Mouse (Mus musculus) cerebellum, adult 2 months (tissue): ENCODE results near the gene Cryl1. TPM values are rescaled to one million over a fixed set of nuclear protein-coding genes. Genes with fewer than 3 reads are reported as not detected.

ENCODE experiments used
- DNase-seq, 2 experiments: peaks; one replicate each; pipeline ENCODE4 v3.0.0; 2021
- H3K27ac ChIP-seq: fragments of 200-500 bp; 2 replicates; pipeline ENCODE4 v1.5.1; 2012; ENCODE audit warnings: low read length, control low read depth, inconsistent platforms; ENCODE audit not compliant: insufficient read depth
- H3K27me3 ChIP-seq: fragments of 200-500 bp; 2 replicates; pipeline ENCODE4 v1.6.1; 2012; ENCODE audit warnings: inconsistent platforms, mild to moderate bottlenecking, low read length, moderate library complexity; ENCODE audit not compliant: control insufficient read depth, insufficient read depth
- H3K4me1 ChIP-seq: fragments of 200-500 bp; 2 replicates; pipeline ENCODE4 v1.6.1; 2011; ENCODE audit warnings: low read length; ENCODE audit not compliant: control insufficient read depth, insufficient read depth
- H3K4me3 ChIP-seq: fragments of 200-500 bp; replicated peaks from 2 replicates; pipeline ENCODE3; 2011; ENCODE audit warnings: mild to moderate bottlenecking, low read depth, low read length, control low read depth; ENCODE audit not compliant: insufficient read depth
- CTCF ChIP-seq: fragments of 200-500 bp; IDR thresholded peaks from 2 replicates; pipeline ENCODE4 v1.5.1; 2011; ENCODE audit warnings: low read depth, mild to moderate bottlenecking, control low read depth, low read length, moderate library complexity, borderline replicate concordance; ENCODE audit not compliant: insufficient read depth
- POLR2A ChIP-seq: fragments of 200-500 bp; IDR thresholded peaks from 2 replicates; pipeline ENCODE4 v1.6.1; 2011; ENCODE audit warnings: low read length, control low read depth, borderline replicate concordance; ENCODE audit not compliant: insufficient read depth
- WGBS: fragments of 180-500 bp; shearing (Covaris S2); methylation state at CpG from one replicate; pipeline ENCODE4 v1.1.7; 2018; 5-methylcytosine and 5-hydroxymethylcytosine counted together
- polyA plus RNA-seq: library from polyadenylated mRNA; depleted of rRNA; stranded (reverse); fragments of >200 nt; gene quantifications from 2 replicates; pipeline ENCODE4 v1.2.3, GENCODE M21; 2012

Cryl1 gene
- polyA plus RNA-seq, 1 experiment = 21.0 TPM

DNA sequence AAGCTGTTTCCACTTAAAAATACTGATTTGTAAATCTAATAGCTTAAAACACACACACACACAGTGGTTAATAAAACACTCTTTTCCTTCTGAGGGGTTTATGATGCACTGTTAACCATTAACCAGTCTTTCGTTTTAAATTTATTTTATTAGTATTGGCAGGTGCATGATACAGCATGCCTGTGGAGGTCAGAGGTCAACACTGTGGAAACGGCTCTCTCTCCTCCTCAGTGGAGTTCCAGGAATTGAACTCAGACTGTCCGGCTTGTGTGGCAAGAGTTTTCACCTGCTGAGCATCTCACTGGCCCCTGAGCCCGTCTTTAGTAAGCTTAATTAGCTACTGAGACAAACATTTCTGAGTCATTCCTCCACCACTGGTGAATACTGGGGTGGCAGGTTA, 31.0 kb downstream of the Cryl1 start:
- Histone ChIP-seq H3K4me3 (no peak overlapping the region), H3K4me1 (no peaks in the 10 kb centered on the region), H3K27ac (no peak overlapping the region), H3K27me3 (no peaks in the 10 kb centered on the region)
- DNase-seq = no peak
- TF ChIP-seq POLR2A (no peak), CTCF (no peak)
- WGBS = 47% methylated on average over 4 of the region's 4 CpGs

GRCm38 (mm10) chr14:57366724-57367123, 31.6 kb downstream of the Cryl1 start:
- Histone ChIP-seq H3K27ac (no peak overlapping the region), H3K4me1 (no peaks in the 10 kb centered on the region), H3K4me3 (no peak overlapping the region), H3K27me3 (no peaks in the 10 kb centered on the region)
- WGBS = 84% methylated on average over 5 of the region's 5 CpGs
- DNase-seq = no peak
- TF ChIP-seq POLR2A = no peak
- no peak for TF ChIP-seq CTCF

DNA sequence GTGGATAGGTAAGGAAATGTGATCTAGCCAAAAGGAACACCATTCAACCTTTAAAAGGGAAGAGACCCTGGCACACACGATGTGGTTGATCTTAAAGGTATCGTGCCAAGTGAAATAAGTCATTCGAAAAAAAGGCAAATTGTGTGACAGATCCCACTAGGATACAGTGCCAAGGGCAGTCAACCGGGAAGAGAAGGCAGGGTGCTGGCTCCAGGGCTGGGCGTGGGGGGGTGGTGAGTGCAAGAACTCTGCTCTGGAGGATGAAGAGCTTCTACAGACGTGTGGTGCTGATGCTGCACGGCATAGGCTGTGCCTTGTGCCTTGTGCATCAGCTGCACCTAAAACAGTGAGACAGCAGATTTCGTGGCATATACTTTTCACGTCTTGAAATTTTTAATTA, 33.0 kb downstream of the Cryl1 start:
- H3K27me3 ChIP-seq = no peaks in the 10 kb centered on the region
- no peak for DNase-seq
- H3K27ac ChIP-seq = no peak overlapping the region
- H3K4me1 ChIP-seq = no peaks in the 10 kb centered on the region
- 35% methylated on average over 9 of the region's 9 CpGs for WGBS
- H3K4me3 ChIP-seq = no peak overlapping the region
- TF ChIP-seq CTCF = no peak

GRCm38 (mm10) chr14:57363833-57364232, 34.5 kb downstream of the Cryl1 start:
- TF ChIP-seq CTCF (no peak), POLR2A (no peak)
- Histone ChIP-seq H3K4me3 (no peak overlapping the region), H3K27me3 (no peaks in the 10 kb centered on the region), H3K4me1 (no peaks in the 10 kb centered on the region), H3K27ac (no peak overlapping the region)
- 94% methylated on average over 6 of the region's 6 CpGs for WGBS
- no peak for DNase-seq

GRCm38 (mm10) chr14:57362726-57363660, 35.3 kb downstream of the Cryl1 start:
- H3K4me3 ChIP-seq = no peak overlapping the region
- DNase-seq = peak; percentile 59 to 67
- 22% methylated on average over 25 of the region's 31 CpGs for WGBS
- H3K4me1 ChIP-seq = no peaks in the 10 kb centered on the region
- no peak overlapping the region for H3K27ac ChIP-seq
- TF ChIP-seq CTCF (peak; percentile 65), POLR2A (no peak)
- no peaks in the 10 kb centered on the region for H3K27me3 ChIP-seq

GRCm38 (mm10) chr14:57357030-57357429, 41.3 kb downstream of the Cryl1 start:
- WGBS = 72% methylated on average over 5 of the region's 5 CpGs
- H3K27ac ChIP-seq = no peak overlapping the region
- no peak for TF ChIP-seq POLR2A
- TF ChIP-seq CTCF = no peak
- no peak overlapping the region for H3K4me3 ChIP-seq
- H3K4me1 ChIP-seq = no peaks in the 10 kb centered on the region
- no peaks in the 10 kb centered on the region for H3K27me3 ChIP-seq
- DNase-seq = no peak

GRCm38 (mm10) chr14:57351521-57352235, 46.7 kb downstream of the Cryl1 start:
- 93% methylated on average over 7 of the region's 7 CpGs for WGBS
- no peak overlapping the region for H3K27ac ChIP-seq
- H3K4me3 ChIP-seq = no peak overlapping the region
- no peaks in the 10 kb centered on the region for H3K27me3 ChIP-seq
- no peak for DNase-seq
- H3K4me1 ChIP-seq = no peaks in the 10 kb centered on the region
- no peak for TF ChIP-seq CTCF
- TF ChIP-seq POLR2A = no peak
